Mouse (Mus musculus): ENCODE data around the gene Gpatch3.

The Gpatch3 gene

DNA sequence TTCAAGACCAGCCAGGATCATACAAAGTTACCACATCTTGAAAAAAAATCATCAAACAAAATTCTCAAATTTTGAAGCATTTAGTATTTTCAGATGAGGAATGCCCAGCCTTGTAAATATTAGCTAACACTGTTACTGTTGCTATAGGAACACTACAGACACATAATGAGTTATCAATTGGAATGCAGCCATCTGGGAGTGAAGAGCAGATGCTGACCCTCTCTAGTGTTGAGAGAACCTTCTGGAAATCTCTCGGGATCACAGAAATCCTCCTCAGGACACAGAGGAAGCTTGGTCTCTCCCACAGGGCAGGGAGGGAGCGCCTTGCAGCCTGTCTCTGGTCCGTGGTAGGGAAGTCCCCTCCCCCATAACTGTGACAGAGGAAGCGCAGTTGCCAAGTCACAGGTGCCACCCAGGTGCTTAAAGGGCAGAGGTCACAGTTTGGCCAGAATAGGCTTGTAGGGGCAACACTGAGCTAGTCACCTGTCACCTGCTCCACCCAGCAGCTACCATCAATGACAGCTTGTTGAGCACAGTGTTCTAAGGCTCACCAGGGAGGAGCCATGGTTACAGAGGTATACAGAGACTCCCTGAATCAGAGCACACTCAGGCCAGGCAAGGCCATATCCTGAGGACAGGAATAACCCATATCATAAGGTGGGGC lies 45.1 kb downstream of the Gpatch3 start:
- no peak for DNase-seq (ENCODE audit: extremely low spot score)

DNA sequence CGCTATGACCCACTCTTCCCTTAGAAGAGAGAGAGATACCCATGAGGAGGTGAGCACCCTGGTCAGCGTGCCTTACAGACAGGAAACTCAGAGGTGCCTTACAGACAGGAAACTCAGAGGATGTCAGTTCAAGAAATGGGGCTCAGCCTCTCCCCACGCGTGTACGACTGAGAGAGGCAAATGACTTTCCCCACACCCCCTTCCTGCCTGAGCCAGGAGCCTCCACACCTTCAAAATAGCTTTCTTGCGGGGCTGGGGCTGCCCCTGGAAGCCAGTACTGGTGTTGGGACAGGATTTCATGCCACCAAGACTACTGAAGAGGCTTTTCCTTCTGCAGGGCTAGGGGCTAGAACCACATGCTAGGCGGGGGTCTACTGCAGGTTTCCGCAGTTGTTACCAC lies 46.1 kb downstream of the Gpatch3 start:
- DNase-seq (ENCODE audit: extremely low spot score) = no peak

- DNase-seq (ENCODE audit: extremely low spot score) = no peak
Measured at GRCm38 (mm10) chr4:133622161-133622695, 47.7 kb downstream of the Gpatch3 start.

GRCm38 (mm10) chr4:133624830-133625229 lies 50.3 kb downstream of the Gpatch3 start:
- DNase-seq (ENCODE audit: extremely low spot score) = no peak

DNA sequence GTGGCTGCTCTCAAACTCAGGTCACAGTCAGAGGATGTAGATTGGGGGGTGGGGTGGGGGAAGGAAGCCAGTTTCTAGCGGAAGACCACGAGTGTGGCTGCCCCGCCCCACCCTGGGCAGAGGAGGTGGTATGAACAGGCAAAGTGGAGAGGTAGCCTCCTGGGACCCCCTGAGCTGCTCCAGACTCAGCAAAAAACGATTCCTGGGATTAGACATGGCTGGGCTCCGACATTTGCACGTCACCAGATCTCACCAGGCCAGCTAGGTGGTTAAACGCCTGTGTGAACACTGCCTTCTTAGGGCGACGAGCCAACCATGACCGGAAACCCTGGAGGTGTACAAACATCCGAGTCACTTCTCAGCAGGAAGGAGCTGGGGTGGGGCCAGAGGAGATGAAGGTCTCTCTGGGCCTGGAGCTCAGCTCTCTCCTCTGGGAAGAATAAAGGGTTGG lies 51.1 kb downstream of the Gpatch3 start:
- no peak for DNase-seq (ENCODE audit: extremely low spot score)

- DNase-seq (ENCODE audit: extremely low spot score) = no peak
Measured at GRCm38 (mm10) chr4:133626221-133626620, 51.7 kb downstream of the Gpatch3 start.

GRCm38 (mm10) chr4:133626621-133627020 lies 52.1 kb downstream of the Gpatch3 start:
- no peak for DNase-seq (ENCODE audit: extremely low spot score)

GRCm38 (mm10) chr4:133627039-133627438 lies 52.5 kb downstream of the Gpatch3 start:
- no peak for DNase-seq (ENCODE audit: extremely low spot score)

DNA sequence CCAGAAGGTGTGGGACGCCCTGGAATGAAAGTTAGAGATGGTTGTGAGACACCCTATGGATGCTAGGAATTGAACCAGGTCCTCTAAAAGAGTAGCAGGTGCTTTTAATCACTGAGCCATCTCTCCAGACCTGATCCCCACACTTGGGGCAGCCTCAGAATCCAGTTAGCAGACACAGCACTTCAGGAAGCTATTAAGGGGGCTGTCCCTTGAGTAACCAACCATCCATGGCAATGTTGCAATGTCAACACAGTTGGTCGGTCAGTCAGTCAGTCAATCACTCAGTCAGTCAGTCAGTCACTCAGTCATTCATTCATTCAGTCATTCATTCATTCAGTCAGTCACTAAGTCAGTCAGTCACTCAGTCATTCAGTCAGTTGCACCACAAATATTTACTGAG lies 54.0 kb downstream of the Gpatch3 start:
- no peak for DNase-seq (ENCODE audit: extremely low spot score)

DNA sequence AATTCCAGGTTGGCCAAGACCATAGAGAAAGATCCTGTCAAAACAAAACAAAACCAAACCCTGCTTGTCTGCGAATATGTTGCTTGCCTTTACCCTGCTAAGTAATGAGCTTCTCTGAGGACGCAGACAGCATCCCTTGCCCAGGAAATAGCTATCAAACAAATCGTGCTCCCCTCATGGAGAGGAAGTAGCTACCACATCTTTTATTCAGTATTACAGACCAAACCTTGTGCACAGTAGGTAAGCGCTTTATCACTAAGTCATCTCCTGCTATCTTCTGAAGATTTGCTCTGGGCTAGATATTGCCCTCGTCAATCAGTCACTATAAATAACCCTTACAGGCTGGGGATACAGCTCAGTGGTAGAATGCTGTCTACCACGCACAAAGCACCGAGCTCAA lies 54.6 kb downstream of the Gpatch3 start:
- no peak for DNase-seq (ENCODE audit: extremely low spot score)

- DNase-seq (ENCODE audit: extremely low spot score) = no peak
Measured at GRCm38 (mm10) chr4:133630326-133630920, 55.9 kb downstream of the Gpatch3 start.

DNA sequence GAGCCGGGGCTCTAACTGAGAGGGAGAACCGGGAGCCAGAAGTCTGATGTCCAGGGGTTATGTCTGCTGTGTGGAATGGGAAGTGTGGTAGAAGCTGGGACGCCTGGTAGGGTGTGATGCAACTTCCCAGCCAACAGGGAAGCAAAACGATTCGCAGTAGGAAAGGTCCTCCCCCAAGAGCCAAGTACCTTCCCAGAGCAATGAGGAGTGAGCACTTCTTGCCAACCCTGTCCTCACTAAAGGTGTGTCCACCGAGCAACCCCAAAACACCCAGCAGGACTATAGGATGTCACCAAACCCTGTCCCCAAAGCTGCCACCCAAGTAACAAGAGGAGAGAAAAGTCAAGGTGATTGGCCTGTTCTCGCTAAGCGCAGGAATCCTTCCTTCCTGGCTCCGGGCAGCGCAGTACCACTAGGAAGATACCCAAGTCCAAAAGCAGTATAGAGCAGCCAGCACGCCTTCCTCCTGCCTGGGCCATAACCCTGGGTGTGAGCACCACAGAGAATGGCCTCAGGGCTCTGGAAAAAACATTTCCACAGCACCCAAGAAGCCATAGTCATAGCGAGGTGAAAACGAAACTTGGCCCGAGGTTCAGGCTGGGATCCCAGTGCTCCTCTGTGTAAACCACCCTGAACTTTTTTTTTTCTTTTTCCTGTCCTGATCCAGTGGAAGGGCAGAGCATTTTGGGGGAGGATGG lies 56.7 kb downstream of the Gpatch3 start:
- no peak for DNase-seq (ENCODE audit: extremely low spot score)

DNA sequence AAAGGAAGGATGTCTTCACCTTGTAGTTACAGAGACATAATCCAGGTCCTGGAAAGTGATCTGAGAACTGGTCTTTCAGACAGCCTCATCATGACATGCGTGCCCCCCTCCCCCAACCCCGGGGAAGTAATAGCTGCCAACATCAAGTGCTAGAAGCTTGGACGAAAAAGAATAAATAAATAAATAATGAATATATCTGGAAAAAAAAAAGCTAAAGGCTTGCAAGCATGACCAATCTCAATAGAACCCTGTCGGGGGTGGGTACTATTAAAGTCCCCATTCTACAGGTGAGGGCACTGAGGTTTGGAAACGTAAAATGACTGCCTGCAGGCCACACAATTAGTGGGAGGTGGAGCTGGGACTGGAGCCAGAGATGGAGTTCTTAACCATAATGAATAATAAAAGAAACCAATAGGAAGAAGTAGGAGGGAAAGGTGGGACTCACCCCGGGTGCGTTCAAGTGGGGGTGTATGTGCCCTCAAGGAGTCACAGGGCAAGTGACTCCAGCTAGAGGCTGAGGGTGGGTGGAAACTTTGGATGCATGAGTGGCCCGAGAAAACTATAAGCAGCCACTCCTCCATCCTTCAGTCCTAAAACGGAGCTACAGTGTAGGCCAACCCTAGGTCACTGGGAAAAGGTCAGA lies 57.3 kb downstream of the Gpatch3 start:
- no peak for DNase-seq (ENCODE audit: extremely low spot score)

- DNase-seq (ENCODE audit: extremely low spot score) = peak; percentile 49
Measured at GRCm38 (mm10) chr4:133632483-133633327, 58.2 kb downstream of the Gpatch3 start.

- peak; percentile 92 for DNase-seq (ENCODE audit: extremely low spot score)
Measured at GRCm38 (mm10) chr4:133633332-133634042, 58.9 kb downstream of the Gpatch3 start.
